23 mouse cellular contexts compared by ENCODE assay signal in genomic region chr13:38513921-38514320, GRCm38 (mm10). TPM values are rescaled to one million over a fixed set of nuclear protein-coding genes. Genes with fewer than 3 reads are reported as not detected.
DNase-seq lines count a peak whose midpoint lies in the region; ATAC-seq lines count a peak whose summit lies in the region.
"Had no signal": no experiment of that assay in that cellular context is flagged by ENCODE, and none has a peak within 500 bp of the region (broad histone marks: within the 10 kb centered on the region; RNA-seq: fewer than 3 reads in every experiment).

No protein-coding gene starts in this region.

- no peaks in the 10 kb centered on the region for H3K9me3 ChIP-seq in forebrain, embryonic 16.5 days (ENCODE audit: control insufficient read depth, low read length)
- H3K9me3 ChIP-seq: embryonic facial prominence, embryonic 10.5 days; embryonic facial prominence, embryonic 13.5 days; forebrain, embryonic 12.5 days; forebrain, embryonic 15.5 days; hindbrain, embryonic 12.5 days; hindbrain, embryonic 15.5 days had no signal

- WGBS in forebrain, embryonic 16.5 days, result 97% methylated on average over 7 of the region's 7 CpGs

- no peaks in the 10 kb centered on the region for H3K4me1 ChIP-seq in forebrain, embryonic 16.5 days (replicated peaks; ENCODE audit: control insufficient read depth, insufficient read depth, low read length)
- H3K4me1 ChIP-seq: embryonic facial prominence, embryonic 10.5 days; embryonic facial prominence, embryonic 13.5 days; forebrain, embryonic 12.5 days; forebrain, embryonic 15.5 days; hindbrain, embryonic 15.5 days had no signal

- no peak overlapping the region for H3K27ac ChIP-seq in forebrain, embryonic 16.5 days (ENCODE audit: low read length)
- H3K27ac ChIP-seq: embryonic facial prominence, embryonic 10.5 days; embryonic facial prominence, embryonic 13.5 days; forebrain, embryonic 12.5 days; forebrain, embryonic 15.5 days; hindbrain, embryonic 12.5 days; hindbrain, embryonic 15.5 days had no signal

- ATAC-seq in cerebellum, adult (ENCODE audit: insufficient number of reproducible peaks, low FRiP score, low TSS enrichment), result no peak
- no peak for ATAC-seq in forebrain, embryonic 16.5 days
- no peak for ATAC-seq in granulocyte monocyte progenitor cell, adult 5-6 weeks (replicated peaks; ENCODE audit: poor library complexity, severe bottlenecking)
- ATAC-seq: CD4-positive, CD25-positive, alpha-beta regulatory T cell, adult 4 months; forebrain, embryonic 15.5 days had no signal

- H3K4me3 ChIP-seq in forebrain, embryonic 16.5 days (replicated peaks; ENCODE audit: low read length), result no peak overlapping the region
- H3K4me3 ChIP-seq: embryonic facial prominence, embryonic 10.5 days; embryonic facial prominence, embryonic 13.5 days; erythroblast, embryonic 14.5 days; forebrain, embryonic 12.5 days; forebrain, embryonic 15.5 days; hindbrain, embryonic 12.5 days; hindbrain, embryonic 15.5 days had no signal

- peaks cover 21% of the 10 kb centered on the region for H3K36me3 ChIP-seq in forebrain, embryonic 16.5 days (ENCODE audit: control insufficient read depth, insufficient read depth)

- no peak overlapping the region for H3K4me2 ChIP-seq in forebrain, embryonic 16.5 days (ENCODE audit: low read length)
- H3K4me2 ChIP-seq: embryonic facial prominence, embryonic 13.5 days; forebrain, embryonic 12.5 days; forebrain, embryonic 15.5 days; heart, embryonic 11.5 days; hindbrain, embryonic 12.5 days; hindbrain, embryonic 15.5 days had no signal

- peak; percentile 81 to 84 for DNase-seq in cerebellum, postnatal 10 days
- DNase-seq in adrenal gland, postnatal 10 days, result peak; percentile 74
- peak; percentile 73 for DNase-seq in adrenal gland, postnatal 25 days
- DNase-seq: cerebellum, adult 11-12 months; cerebellum, adult 8-10 months; embryo, embryonic 11 days; gastrocnemius, postnatal 10 days; gastrocnemius, postnatal 36 days; heart, adult 11 months; kidney, adult 11 months; kidney, adult 8-10 months had no signal

- no peak overlapping the region for H3K9ac ChIP-seq in forebrain, embryonic 16.5 days (replicated peaks; ENCODE audit: low read depth, low read length)
- H3K9ac ChIP-seq: embryonic facial prominence, embryonic 13.5 days; forebrain, embryonic 12.5 days; forebrain, embryonic 15.5 days; hindbrain, embryonic 12.5 days; hindbrain, embryonic 15.5 days had no signal

- no peaks in the 10 kb centered on the region for H3K27me3 ChIP-seq in forebrain, embryonic 16.5 days (replicated peaks; ENCODE audit: control insufficient read depth, insufficient read depth, low read length)
- H3K27me3 ChIP-seq: embryonic facial prominence, embryonic 13.5 days; forebrain, embryonic 12.5 days; forebrain, embryonic 15.5 days; hindbrain, embryonic 12.5 days; hindbrain, embryonic 15.5 days had no signal

RNA-seq across cellular contexts. Expression of gene Txndc5, which starts 14.7 kb away (rescaled TPM):
- total RNA-seq in adrenal gland, postnatal 10 days (2021), result 100 to 1,000 TPM; 147 to 152 TPM
- 154 and 197 TPM in 2 replicates for total RNA-seq in adrenal gland, postnatal 25 days (2021)
- 59.8 and 68.9 TPM in 2 replicates for polyA plus RNA-seq in forebrain, embryonic 16.5 days (2015; fragmentation: Nextera tagmentation; extraction: Ambion mirVana)
- 98.6 and 101 TPM in 2 replicates for total RNA-seq in granulocyte monocyte progenitor cell, adult 5-6 weeks (2014; fragmentation: Nextera tagmentation)
- 71.0 and 81.4 TPM in 2 replicates for total RNA-seq in granulocyte monocyte progenitor cell, adult 5-6 weeks (2017)
